Mouse (Mus musculus) bone marrow, adult 2 months (tissue): ENCODE results near the gene Cacng6.

Experiments
- CTCF ChIP-seq: fragments of 200-500 bp; IDR thresholded peaks from 2 replicates; pipeline ENCODE4 v1.5.1; 2011; ENCODE audit warnings: low read length, control low read depth; ENCODE audit not compliant: control insufficient read depth, insufficient read depth
- POLR2A ChIP-seq: fragments of 200-500 bp; IDR thresholded peaks from 2 replicates; pipeline ENCODE4 v1.6.1; 2011; ENCODE audit warnings: low read depth, mild to moderate bottlenecking, control low read depth, low read length, borderline replicate concordance; ENCODE audit not compliant: control insufficient read depth

DNA sequence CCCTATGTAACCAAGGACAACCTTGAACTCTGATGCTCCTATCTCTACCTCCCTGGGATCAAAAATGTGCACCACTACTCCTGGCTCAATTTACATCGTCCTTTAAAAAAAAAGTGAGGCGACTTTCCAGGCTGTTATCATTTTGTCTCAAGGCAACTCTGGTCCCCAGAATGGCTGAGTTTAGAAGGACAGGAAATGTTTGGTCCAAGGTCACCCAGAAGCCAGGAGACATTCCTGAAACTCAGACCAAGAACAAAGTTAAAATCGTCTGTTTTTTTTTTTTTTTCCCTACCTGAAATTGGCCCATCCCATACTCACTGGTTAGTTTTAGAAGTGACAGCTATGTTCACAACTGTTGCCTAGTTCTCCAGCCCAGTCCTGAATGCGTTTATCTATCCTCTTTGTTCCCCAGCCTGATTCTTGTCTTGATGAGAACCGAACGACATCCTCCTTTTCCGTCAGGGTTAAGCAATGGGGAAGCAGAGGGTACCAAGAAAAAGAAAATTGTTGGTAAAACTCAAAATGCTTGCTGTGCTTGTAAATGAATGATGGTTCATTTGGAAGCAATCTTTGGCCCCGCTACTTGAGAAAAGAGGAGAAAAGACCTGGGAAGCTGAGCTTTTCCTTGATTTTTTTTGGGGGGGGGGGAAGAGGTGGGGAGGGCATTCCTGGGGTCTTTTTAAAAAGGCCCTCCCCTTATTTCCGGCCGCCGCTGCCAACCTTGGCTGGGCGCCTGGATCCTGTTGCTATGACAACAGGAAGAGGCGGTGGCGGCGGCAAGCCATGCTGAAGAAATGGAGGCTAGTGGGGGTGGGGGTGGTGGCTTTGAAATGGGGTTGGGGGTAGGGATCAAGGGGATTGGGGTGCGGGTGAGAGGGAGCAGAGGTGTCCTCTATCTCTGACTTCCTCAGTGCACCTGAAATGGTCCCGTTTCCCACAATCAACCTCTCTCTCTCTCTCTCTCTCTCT lies 34.3 kb upstream of the Cacng6 start:
- TF ChIP-seq POLR2A: no peak
- TF ChIP-seq CTCF: no peak
